Mouse (Mus musculus) cerebellum, postnatal 36 days (tissue): ENCODE results near the gene Gm28308.

Source experiments
- DNase-seq, 2 experiments: peaks; one replicate each; pipeline ENCODE4 v3.0.0; 2021 to 2022; ENCODE audit warnings: mixed read lengths in 2 of 2

Gene Gm28308

GRCm38 (mm10) chr6:52203371-52204049 is 9.6 kb downstream of the Gm28308 start:
- DNase-seq = no peak

GRCm38 (mm10) chr6:52203121-52203370 is 10.1 kb downstream of the Gm28308 start:
- DNase-seq = no peak

- DNase-seq = no peak
These were observed 10.6 kb downstream of the Gm28308 start for GRCm38 (mm10) chr6:52202362-52203120.

GRCm38 (mm10) chr6:52201269-52201668 is 11.9 kb downstream of the Gm28308 start:
- no peak for DNase-seq

GRCm38 (mm10) chr6:52200751-52201250 is 12.3 kb downstream of the Gm28308 start:
- DNase-seq = no peak

GRCm38 (mm10) chr6:52200073-52200750 is 12.9 kb downstream of the Gm28308 start:
- no peak for DNase-seq

- no peak for DNase-seq
These were observed 15.9 kb downstream of the Gm28308 start for GRCm38 (mm10) chr6:52197271-52197670.

- DNase-seq = no peak
These were observed 16.3 kb downstream of the Gm28308 start for GRCm38 (mm10) chr6:52196811-52197210.

- DNase-seq = no peak
These were observed 18.4 kb downstream of the Gm28308 start for GRCm38 (mm10) chr6:52194690-52195089.

GRCm38 (mm10) chr6:52191860-52192550 is 21.1 kb downstream of the Gm28308 start:
- DNase-seq = no peak

GRCm38 (mm10) chr6:52190906-52191810 is 22.0 kb downstream of the Gm28308 start, which contains the start of gene Hoxa4:
Hoxa4 (minus strand) TSS chr6:52191753.
- DNase-seq = no peak

GRCm38 (mm10) chr6:52190410-52190809 is 22.7 kb downstream of the Gm28308 start:
- no peak for DNase-seq

- DNase-seq = no peak
These were observed 23.2 kb downstream of the Gm28308 start for GRCm38 (mm10) chr6:52189909-52190308.

GRCm38 (mm10) chr6:52189172-52189591 is 24.0 kb downstream of the Gm28308 start:
- DNase-seq = no peak

- no peak for DNase-seq
These were observed 26.6 kb downstream of the Gm28308 start for GRCm38 (mm10) chr6:52186500-52186899.

- no peak for DNase-seq
These were observed 27.3 kb downstream of the Gm28308 start for GRCm38 (mm10) chr6:52185834-52186233.

GRCm38 (mm10) chr6:52185222-52185621 is 27.9 kb downstream of the Gm28308 start:
- no peak for DNase-seq

- no peak for DNase-seq
These were observed 28.5 kb downstream of the Gm28308 start for GRCm38 (mm10) chr6:52184668-52185067.

GRCm38 (mm10) chr6:52183311-52184080 is 29.6 kb downstream of the Gm28308 start:
- DNase-seq = no peak

- no peak for DNase-seq
These were observed 30.3 kb downstream of the Gm28308 start for GRCm38 (mm10) chr6:52182793-52183192.

GRCm38 (mm10) chr6:52182030-52182429 is 31.1 kb downstream of the Gm28308 start:
- DNase-seq = no peak
